Mouse (Mus musculus) heart, embryonic 15.5 days (tissue): ENCODE measurements around the gene Slc48a1. TPM values are rescaled to one million over a fixed set of nuclear protein-coding genes. Genes with fewer than 3 reads are reported as not detected.

Source experiments
- ATAC-seq: fragments of 200-750 bp; cut with Nextera tagmentation; replicated peaks from 2 replicates; pipeline ENCODE4 v1.8.0; 2017; ENCODE audit warnings: low read depth, moderate TSS enrichment; ENCODE audit not compliant: insufficient number of reproducible peaks, insufficient read depth, low FRiP score
- H3K27ac ChIP-seq: fragments of 300-500 bp; sonication (generic); 2 replicates; pipeline ENCODE4 v1.5.1; 2015; ENCODE audit warnings: mild to moderate bottlenecking, inconsistent platforms
- H3K27me3 ChIP-seq: fragments of 300-500 bp; sonication (generic); 2 replicates; pipeline ENCODE4 v1.6.1; 2015; ENCODE audit warnings: inconsistent platforms
- H3K36me3 ChIP-seq: fragments of 300-500 bp; sonication (generic); 2 replicates; pipeline ENCODE4 v1.6.1; 2015; ENCODE audit warnings: mild to moderate bottlenecking, inconsistent platforms
- H3K4me1 ChIP-seq: fragments of 300-500 bp; sonication (generic); replicated peaks from 2 replicates; pipeline ENCODE4 v1.6.1; 2015; ENCODE audit warnings: inconsistent platforms
- H3K4me2 ChIP-seq: fragments of 300-500 bp; sonication (generic); 2 replicates; pipeline ENCODE4 v1.6.1; 2015; ENCODE audit warnings: inconsistent platforms, mild to moderate bottlenecking, moderate library complexity
- H3K4me3 ChIP-seq: fragments of 300-500 bp; sonication (generic); 2 replicates; pipeline ENCODE4 v1.5.1; 2015; ENCODE audit warnings: mild to moderate bottlenecking, inconsistent platforms
- H3K9ac ChIP-seq: fragments of 300-500 bp; sonication (generic); 2 replicates; pipeline ENCODE4 v1.6.1; 2015; ENCODE audit warnings: mild to moderate bottlenecking, inconsistent platforms
- H3K9me3 ChIP-seq: fragments of 300-500 bp; sonication (generic); replicated peaks from 2 replicates; pipeline ENCODE4 v1.6.1; 2016; ENCODE audit warnings: inconsistent platforms
- WGBS: fragments of 180-500 bp; shearing (Covaris S2); methylation state at CpG from one replicate; pipeline ENCODE4 v1.1.7; 2015; ENCODE audit warnings: mixed read lengths; 5-methylcytosine and 5-hydroxymethylcytosine counted together
- polyA plus RNA-seq: library from polyadenylated mRNA; unstranded; fragments of >200 nt; fragmentation: Nextera tagmentation; extraction: Ambion mirVana; gene quantifications from 2 replicates; pipeline ENCODE4 v1.2.1, GENCODE M21; 2015

Slc48a1 gene
- polyA plus RNA-seq, 1 experiment from 2014 or later: 64.3 TPM

GRCm38 (mm10) chr15:97802575-97802974 lies 24.3 kb downstream of the Slc48a1 start:
- peak; percentile 21; the same call in 1 of the 2 replicates for ATAC-seq
- Histone ChIP-seq H3K27me3 (no peaks in the 10 kb centered on the region), H3K9ac (no peak overlapping the region), H3K9me3 (no peaks in the 10 kb centered on the region), H3K4me2 (no peak overlapping the region), H3K27ac (no peak overlapping the region), H3K4me3 (no peak overlapping the region), H3K36me3 (peaks cover 59% of the 10 kb centered on the region), H3K4me1 (peaks cover 6% of the 10 kb centered on the region; the same call in 1 of the 2 replicates)
- 30% methylated on average over 13 of the region's 13 CpGs for WGBS

GRCm38 (mm10) chr15:97807867-97808266 lies 29.5 kb downstream of the Slc48a1 start:
- no peak overlapping the region for H3K4me3 ChIP-seq
- H3K4me1 ChIP-seq: peaks cover 18% of the 10 kb centered on the region
- H3K27me3 ChIP-seq: no peaks in the 10 kb centered on the region
- H3K36me3 ChIP-seq: peaks cover 56% of the 10 kb centered on the region
- no peak overlapping the region for H3K9ac ChIP-seq
- WGBS: 77% methylated on average over 12 of the region's 12 CpGs
- H3K4me2 ChIP-seq: no peak overlapping the region
- H3K27ac ChIP-seq: no peak overlapping the region
- H3K9me3 ChIP-seq: no peaks in the 10 kb centered on the region
- ATAC-seq: no peak

GRCm38 (mm10) chr15:97808532-97808931 lies 30.2 kb downstream of the Slc48a1 start:
- Histone ChIP-seq H3K4me2 (no peak overlapping the region), H3K36me3 (peaks cover 54% of the 10 kb centered on the region), H3K9ac (no peak overlapping the region), H3K9me3 (no peaks in the 10 kb centered on the region), H3K4me3 (no peak overlapping the region), H3K27ac (no peak overlapping the region), H3K27me3 (no peaks in the 10 kb centered on the region), H3K4me1 (peaks cover 25% of the 10 kb centered on the region)
- no peak for ATAC-seq
- 92% methylated on average over 14 of the region's 14 CpGs for WGBS

- Histone ChIP-seq H3K27ac (no peak overlapping the region), H3K9me3 (no peaks in the 10 kb centered on the region), H3K9ac (no peak overlapping the region), H3K4me1 (peaks cover 32% of the 10 kb centered on the region), H3K4me3 (no peak overlapping the region), H3K4me2 (no peak overlapping the region), H3K36me3 (peaks cover 54% of the 10 kb centered on the region), H3K27me3 (no peaks in the 10 kb centered on the region)
- 83% methylated on average over 14 of the region's 14 CpGs for WGBS
- no peak for ATAC-seq
These were observed 30.9 kb downstream of the Slc48a1 start for GRCm38 (mm10) chr15:97809206-97809605.

GRCm38 (mm10) chr15:97809942-97810341 lies 31.6 kb downstream of the Slc48a1 start:
- Histone ChIP-seq H3K36me3 (peaks cover 49% of the 10 kb centered on the region), H3K4me3 (no peak overlapping the region), H3K4me1 (peaks cover 39% of the 10 kb centered on the region), H3K9me3 (no peaks in the 10 kb centered on the region), H3K27ac (no peak overlapping the region), H3K27me3 (no peaks in the 10 kb centered on the region), H3K4me2 (no peak overlapping the region), H3K9ac (no peak overlapping the region)
- ATAC-seq: no peak
- WGBS: 86% methylated on average over 5 of the region's 5 CpGs

GRCm38 (mm10) chr15:97810399-97810798 lies 32.1 kb downstream of the Slc48a1 start:
- no peak overlapping the region for H3K4me3 ChIP-seq
- no peaks in the 10 kb centered on the region for H3K27me3 ChIP-seq
- ATAC-seq: no peak
- H3K9me3 ChIP-seq: no peaks in the 10 kb centered on the region
- peaks cover 43% of the 10 kb centered on the region for H3K4me1 ChIP-seq
- H3K4me2 ChIP-seq: no peak overlapping the region
- H3K27ac ChIP-seq: no peak overlapping the region
- no peak overlapping the region for H3K9ac ChIP-seq
- WGBS: 83% methylated on average over 5 of the region's 5 CpGs
- peaks cover 45% of the 10 kb centered on the region for H3K36me3 ChIP-seq

GRCm38 (mm10) chr15:97811307-97811706 lies 33.0 kb downstream of the Slc48a1 start:
- H3K4me3 ChIP-seq: no peak overlapping the region
- no peaks in the 10 kb centered on the region for H3K27me3 ChIP-seq
- no peak overlapping the region for H3K9ac ChIP-seq
- H3K9me3 ChIP-seq: no peaks in the 10 kb centered on the region
- no peak overlapping the region for H3K4me2 ChIP-seq
- peak overlapping the region; percentile 60 for H3K27ac ChIP-seq
- no peak for ATAC-seq
- WGBS: 89% methylated on average over 9 of the region's 9 CpGs
- peaks cover 41% of the 10 kb centered on the region for H3K36me3 ChIP-seq
- H3K4me1 ChIP-seq: peaks cover 47% of the 10 kb centered on the region

- H3K4me2 ChIP-seq: no peak overlapping the region; the same call in 1 of the 2 replicates
- no peak overlapping the region for H3K9ac ChIP-seq
- peak; percentile 68 for ATAC-seq
- WGBS: 47% methylated on average over 6 of the region's 6 CpGs
- no peak overlapping the region for H3K4me3 ChIP-seq
- peaks cover 35% of the 10 kb centered on the region for H3K36me3 ChIP-seq
- H3K9me3 ChIP-seq: no peaks in the 10 kb centered on the region
- peaks cover 47% of the 10 kb centered on the region for H3K4me1 ChIP-seq
- H3K27me3 ChIP-seq: no peaks in the 10 kb centered on the region
- H3K27ac ChIP-seq: peak overlapping the region; percentile 60
These were observed 33.8 kb downstream of the Slc48a1 start for GRCm38 (mm10) chr15:97812126-97812525.

- Histone ChIP-seq H3K9ac (no peak overlapping the region), H3K9me3 (no peaks in the 10 kb centered on the region), H3K27ac (peak overlapping the region; percentile 60), H3K27me3 (no peaks in the 10 kb centered on the region), H3K4me2 (no peak overlapping the region), H3K4me1 (peaks cover 47% of the 10 kb centered on the region), H3K4me3 (no peak overlapping the region), H3K36me3 (peaks cover 28% of the 10 kb centered on the region)
- WGBS: 75% methylated on average over 7 of the region's 7 CpGs
- ATAC-seq: no peak
These were observed 34.6 kb downstream of the Slc48a1 start for GRCm38 (mm10) chr15:97812875-97813274.

GRCm38 (mm10) chr15:97813452-97814204 lies 35.3 kb downstream of the Slc48a1 start:
- Histone ChIP-seq H3K4me3 (no peak overlapping the region), H3K4me1 (peaks cover 47% of the 10 kb centered on the region), H3K9me3 (no peaks in the 10 kb centered on the region), H3K4me2 (no peak overlapping the region), H3K27me3 (no peaks in the 10 kb centered on the region), H3K27ac (peak overlapping the region; percentile 60), H3K36me3 (peaks cover 23% of the 10 kb centered on the region), H3K9ac (no peak overlapping the region)
- no peak for ATAC-seq
- 54% methylated on average over 21 of the region's 21 CpGs for WGBS

- Histone ChIP-seq H3K4me1 (peaks cover 48% of the 10 kb centered on the region), H3K9me3 (no peaks in the 10 kb centered on the region), H3K4me3 (no peak overlapping the region), H3K36me3 (peaks cover 13% of the 10 kb centered on the region), H3K27ac (peak overlapping the region; percentile 5; the same call in 1 of the 2 replicates), H3K9ac (no peak overlapping the region), H3K4me2 (no peak overlapping the region), H3K27me3 (no peaks in the 10 kb centered on the region)
- no peak for ATAC-seq
- 37% methylated on average over 5 of the region's 5 CpGs for WGBS
These were observed 36.4 kb downstream of the Slc48a1 start for GRCm38 (mm10) chr15:97814703-97815102.

GRCm38 (mm10) chr15:97815254-97815653 lies 36.9 kb downstream of the Slc48a1 start:
- ATAC-seq: no peak
- Histone ChIP-seq H3K9me3 (no peaks in the 10 kb centered on the region), H3K4me2 (no peak overlapping the region), H3K27me3 (no peaks in the 10 kb centered on the region), H3K4me3 (no peak overlapping the region), H3K36me3 (peaks cover 8% of the 10 kb centered on the region), H3K4me1 (peaks cover 52% of the 10 kb centered on the region), H3K27ac (0 out of 2 replicates have a peak overlapping the region, but pooled peaks have one; percentile 5), H3K9ac (no peak overlapping the region)
- 92% methylated on average over 4 of the region's 4 CpGs for WGBS
